Mouse (Mus musculus): ENCODE results near the gene 4930480E11Rik. TPM values are rescaled to one million over a fixed set of nuclear protein-coding genes. Genes with fewer than 3 reads are reported as not detected.
"Not testable (repeated sequence)": the region's sequence is repeated elsewhere in the genome, so short reads cannot be mapped to it uniquely, and the experiment has no call there.

The 4930480E11Rik gene
- total RNA-seq (2014; rRNA removed) (not detected in 2 replicates), polyA plus RNA-seq (2015; fragmentation: Nextera tagmentation; extraction: Ambion mirVana) (not detected in 2 replicates)

DNA sequence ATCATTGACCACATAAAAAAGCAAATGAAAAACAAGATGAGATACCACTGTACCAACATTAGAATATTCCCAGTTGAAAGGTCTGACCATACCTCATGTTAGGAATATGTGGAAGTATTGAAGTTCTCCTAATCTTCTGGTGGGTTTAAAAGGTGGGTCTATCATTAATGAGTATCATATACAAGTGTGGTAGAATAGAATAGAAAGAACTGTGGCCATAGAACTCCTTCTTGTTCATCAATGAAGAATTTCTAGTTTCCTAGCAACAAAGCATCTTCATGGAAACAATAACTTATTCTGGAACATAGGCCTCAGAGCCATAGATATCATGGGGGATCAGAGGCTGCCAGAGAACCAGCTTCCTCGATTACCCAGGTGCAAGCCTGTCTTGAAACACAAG, at the start of gene 4930480E11Rik:
Gene 4930480E11Rik (plus strand): TSS at position 301 of the 400 bp plus-strand sequence.
- no peak for TF ChIP-seq CTCF (IDR thresholded peaks at IDR 0.05; ENCODE audit: low read depth)
- Histone ChIP-seq H3K27me3 (ENCODE audit: insufficient read depth, low read length) (no peaks in the 10 kb centered on the region), H3K4me3 (ENCODE audit: low read depth, low read length) (no peak within 1 kb of the TSS), H3K9me3 (ENCODE audit: low read length) (no peaks in the 10 kb centered on the region), H3K27ac (ENCODE audit: low read depth, low read length) (no peak within 1 kb of the TSS), H3K9ac (no peak within 1 kb of the TSS), H3K4me2 (ENCODE audit: low read depth) (no peak within 1 kb of the TSS), H3K4me1 (ENCODE audit: insufficient read depth) (no peaks in the 10 kb centered on the region), H3K36me3 (ENCODE audit: insufficient read depth) (no peaks in the 10 kb centered on the region)
- no peak for DNase-seq
- ATAC-seq = no peak
- 48% methylated on average over 1 of the region's 1 CpGs for WGBS

GRCm38 (mm10) chrX:78403346-78403745, 33.9 kb downstream of the 4930480E11Rik start:
- DNase-seq; H3K9me3 ChIP-seq (ENCODE audit: low read length); H3K4me3 ChIP-seq (ENCODE audit: low read depth, low read length); H3K27ac ChIP-seq (ENCODE audit: low read depth, low read length); ATAC-seq; H3K9ac ChIP-seq; H3K4me2 ChIP-seq (ENCODE audit: low read depth); H3K27me3 ChIP-seq (ENCODE audit: insufficient read depth, low read length); H3K4me1 ChIP-seq (ENCODE audit: insufficient read depth); H3K36me3 ChIP-seq (ENCODE audit: insufficient read depth): not testable (repeated sequence)
- WGBS = 71% methylated on average over 2 of the region's 2 CpGs

Other genes starting within 250 kb of the 4930480E11Rik start
- gene Gm5938, start 244.2 kb upstream of the 4930480E11Rik start, total RNA-seq (2014; rRNA removed) = not detected in 2 replicates
- gene Gm5938, start 244.2 kb upstream of the 4930480E11Rik start, polyA plus RNA-seq (2015; fragmentation: Nextera tagmentation; extraction: Ambion mirVana) = not detected in 2 replicates
- not detected in 2 replicates for gene Obp1b, start 182.9 kb upstream of the 4930480E11Rik start, total RNA-seq (2014; rRNA removed)
- not detected in 2 replicates for gene Obp1b, start 182.9 kb upstream of the 4930480E11Rik start, polyA plus RNA-seq (2015; fragmentation: Nextera tagmentation; extraction: Ambion mirVana)
- gene Gm14743, start 123.7 kb upstream of the 4930480E11Rik start, total RNA-seq (2014; rRNA removed) = not detected in 2 replicates
- gene Gm14743, start 123.7 kb upstream of the 4930480E11Rik start, polyA plus RNA-seq (2015; fragmentation: Nextera tagmentation; extraction: Ambion mirVana) = not detected in 2 replicates
- gene Prrg1, start 214.3 kb downstream of the 4930480E11Rik start, total RNA-seq (2014; rRNA removed) = 7.5 and 8.2 TPM in 2 replicates
- 2.2 and 3.0 TPM in 2 replicates for gene Prrg1, start 214.3 kb downstream of the 4930480E11Rik start, polyA plus RNA-seq (2015; fragmentation: Nextera tagmentation; extraction: Ambion mirVana)